ENCODE assay signal across 29 mouse cellular contexts in genomic region chr9:7971993-7972392, GRCm38 (mm10). TPM values are rescaled to one million over a fixed set of nuclear protein-coding genes. Genes with fewer than 3 reads are reported as not detected.
DNase-seq lines count a peak whose midpoint lies in the region; ATAC-seq and TF ChIP-seq lines count a peak whose summit lies in the region.
"Had no signal": no experiment of that assay in that cellular context is flagged by ENCODE, and none has a peak within 500 bp of the region (broad histone marks: within the 10 kb centered on the region; RNA-seq: fewer than 3 reads in every experiment).

No protein-coding gene starts in this region.

- in situ Hi-C loops in CH12.LX (cut with MboI; ENCODE audit: low pct_ligation_motif_present, low pct_unique_long_range_greater_than_20kb, low sequenced_read_pairs) = no loop called here

- no peak for TF ChIP-seq POLR2A in CH12.LX (IDR thresholded peaks at IDR 0.05; ENCODE audit: low read depth, low read length)

- peaks cover 42% of the 10 kb centered on the region for H3K36me3 ChIP-seq in heart, embryonic 12.5 days
- peaks cover 10% of the 10 kb centered on the region; the same call in 1 of the 2 replicates for H3K36me3 ChIP-seq in limb, embryonic 11.5 days (ENCODE audit: control insufficient read depth, insufficient read depth, low read length)
- peaks cover 81% of the 10 kb centered on the region for H3K36me3 ChIP-seq in limb, embryonic 10.5 days
- H3K36me3 ChIP-seq in CH12.LX (replicated peaks in 1 of 2; ENCODE audit: control insufficient read depth in 1 of 2, insufficient read depth in 1 of 2, low read length in 1 of 2) = no peaks in the 10 kb centered on the region
- H3K36me3 ChIP-seq in forebrain, embryonic 11.5 days (ENCODE audit: control insufficient read depth, insufficient read depth, low read length) = no peaks in the 10 kb centered on the region; the same call in 1 of the 2 replicates
- H3K36me3 ChIP-seq: forebrain, embryonic 15.5 days; G1E had no signal

- peaks cover 43% of the 10 kb centered on the region for H3K4me1 ChIP-seq in heart, embryonic 12.5 days (replicated peaks)
- no peaks in the 10 kb centered on the region for H3K4me1 ChIP-seq in limb, embryonic 11.5 days (ENCODE audit: control insufficient read depth, insufficient read depth, low read length)
- peaks cover 11% of the 10 kb centered on the region; the same call in 1 of the 2 replicates for H3K4me1 ChIP-seq in limb, embryonic 10.5 days
- H3K4me1 ChIP-seq in CH12.LX (ENCODE audit: control insufficient read depth in 1 of 2, insufficient read depth in 2 of 2) = peaks cover under 1 to 17% of the 10 kb centered on the region in 2 experiments; a peak in 2 of 4 replicates
- no peaks in the 10 kb centered on the region for H3K4me1 ChIP-seq in forebrain, embryonic 11.5 days (replicated peaks; ENCODE audit: control insufficient read depth, insufficient read depth, low read length)
- H3K4me1 ChIP-seq: forebrain, embryonic 15.5 days had no signal

- H3K79me2 ChIP-seq in CH12.LX (replicated peaks; ENCODE audit: control insufficient read depth, extremely low read depth, insufficient read depth, poor library complexity, severe bottlenecking) = no peaks in the 10 kb centered on the region

- TF ChIP-seq CTCF in CH12.LX (conservative IDR thresholded peaks at IDR 0.05 in 1 of 2, IDR thresholded peaks at IDR 0.05 in 1 of 2; ENCODE audit: low read depth in 2 of 2, low read length in 2 of 2) = no peak

- 79% methylated on average over 2 of the region's 2 CpGs for WGBS in heart, embryonic 12.5 days
- 62% methylated on average over 2 of the region's 2 CpGs for WGBS in limb, embryonic 11.5 days
- 67% methylated on average over 2 of the region's 2 CpGs for WGBS in limb, embryonic 10.5 days
- WGBS in forebrain, embryonic 11.5 days = 83% methylated on average over 2 of the region's 2 CpGs

- intact Hi-C loops in heart, postnatal 14 days (cut with DNase I) = no loop called here

- no peak for TF ChIP-seq RAD21 in CH12.LX (IDR thresholded peaks at IDR 0.05; ENCODE audit: low read depth, low read length)

- ATAC-seq in heart, embryonic 12.5 days (ENCODE audit: insufficient number of reproducible peaks, low FRiP score) = no peak
- no peak for ATAC-seq in limb, embryonic 11.5 days (ENCODE audit: insufficient number of reproducible peaks, low FRiP score, low TSS enrichment, low read depth)
- ATAC-seq in forebrain, embryonic 11.5 days (replicated peaks; ENCODE audit: low FRiP score) = no peak
- ATAC-seq: activated CD4-positive, CD25-positive, alpha-beta regulatory T cell, adult 4 months; CD4-positive, CD25-positive, alpha-beta regulatory T cell, adult 4 months; forebrain, embryonic 13.5 days; forebrain, embryonic 15.5 days; forebrain, postnatal 0 days had no signal

- no peak for DNase-seq in heart, postnatal 14 days
- no peak for DNase-seq in limb, embryonic 11.5 days (ENCODE audit: low spot score)
- no peak for DNase-seq in limb, embryonic 10.5 days (ENCODE audit: low spot score)
- peak; percentile 3 for DNase-seq in A20 (ENCODE audit: low read depth, low spot score)
- DNase-seq in CH12.LX (ENCODE audit: extremely low read depth) = peak; percentile 29
- DNase-seq in retina, embryonic 14.5 days (ENCODE audit: low spot score) = no peak
- DNase-seq in forebrain, embryonic 11.5 days (ENCODE audit: low spot score) = no peak
- DNase-seq: adrenal gland, adult 8-10 months; adrenal gland, postnatal 14 days; B cell, adult 2 months; cerebellum, adult 11 months; cerebellum, adult 18-20 months; cerebellum, adult 8-10 months; cerebellum, adult 9-11 months; cerebellum, postnatal 14 days; cerebellum, postnatal 36 days; embryo, embryonic 11 days; forebrain, postnatal 0 days had no signal

- no peak overlapping the region for H3K4me2 ChIP-seq in heart, embryonic 12.5 days
- no peak overlapping the region for H3K4me2 ChIP-seq in limb, embryonic 11.5 days (ENCODE audit: low read depth, severe bottlenecking)
- no peak overlapping the region for H3K4me2 ChIP-seq in CH12.LX (ENCODE audit: insufficient read depth, low read depth, poor library complexity, severe bottlenecking)
- no peak overlapping the region for H3K4me2 ChIP-seq in forebrain, embryonic 11.5 days (ENCODE audit: low read depth, low read length, severe bottlenecking)
- H3K4me2 ChIP-seq: embryonic facial prominence, embryonic 13.5 days; embryonic facial prominence, embryonic 15.5 days; forebrain, embryonic 13.5 days; forebrain, embryonic 15.5 days had no signal

- H3K27ac ChIP-seq in heart, embryonic 12.5 days (ENCODE audit: poor library complexity, severe bottlenecking) = peak overlapping the region; percentile 11; the same call in 1 of the 2 replicates
- H3K27ac ChIP-seq in limb, embryonic 11.5 days (replicated peaks; ENCODE audit: low read depth, low read length) = no peak overlapping the region
- no peak overlapping the region for H3K27ac ChIP-seq in limb, embryonic 10.5 days
- no peak overlapping the region for H3K27ac ChIP-seq in CH12.LX (ENCODE audit: insufficient read depth, low read depth)
- no peak overlapping the region for H3K27ac ChIP-seq in forebrain, embryonic 11.5 days (ENCODE audit: low read depth, low read length)
- H3K27ac ChIP-seq: embryonic facial prominence, embryonic 13.5 days; embryonic facial prominence, embryonic 15.5 days; forebrain, embryonic 10.5 days; forebrain, embryonic 13.5 days; forebrain, embryonic 15.5 days had no signal

- H3K9ac ChIP-seq in heart, embryonic 12.5 days = no peak overlapping the region; the same call in 1 of the 2 replicates
- H3K9ac ChIP-seq in limb, embryonic 11.5 days (ENCODE audit: low read length) = 0 out of 2 replicates have a peak overlapping the region, but pooled peaks have one; percentile 5
- no peak overlapping the region for H3K9ac ChIP-seq in CH12.LX (ENCODE audit: insufficient read depth, low read depth)
- no peak overlapping the region for H3K9ac ChIP-seq in forebrain, embryonic 11.5 days (ENCODE audit: low read length)
- H3K9ac ChIP-seq: embryonic facial prominence, embryonic 13.5 days; embryonic facial prominence, embryonic 15.5 days; forebrain, embryonic 13.5 days; forebrain, embryonic 15.5 days; forebrain, postnatal 0 days had no signal

- H3K4me3 ChIP-seq in heart, embryonic 12.5 days = no peak overlapping the region
- H3K4me3 ChIP-seq in limb, embryonic 11.5 days (ENCODE audit: low read depth, low read length) = no peak overlapping the region
- no peak overlapping the region for H3K4me3 ChIP-seq in limb, embryonic 10.5 days
- no peak overlapping the region for H3K4me3 ChIP-seq in CH12.LX (replicated peaks in 1 of 3; ENCODE audit: low read depth in 2 of 3, low read length in 2 of 3, poor library complexity in 1 of 3)
- no peak overlapping the region for H3K4me3 ChIP-seq in forebrain, embryonic 11.5 days (ENCODE audit: low read depth, low read length)
- H3K4me3 ChIP-seq: embryonic facial prominence, embryonic 13.5 days; embryonic facial prominence, embryonic 15.5 days; erythroblast, embryonic 14.5 days; forebrain, embryonic 10.5 days; forebrain, embryonic 13.5 days; forebrain, embryonic 15.5 days had no signal

- H3K9me3 ChIP-seq in heart, embryonic 12.5 days (replicated peaks) = no peaks in the 10 kb centered on the region
- no peaks in the 10 kb centered on the region for H3K9me3 ChIP-seq in limb, embryonic 11.5 days (ENCODE audit: control insufficient read depth, low read length)
- no peaks in the 10 kb centered on the region for H3K9me3 ChIP-seq in limb, embryonic 10.5 days (replicated peaks)
- H3K9me3 ChIP-seq in CH12.LX (replicated peaks; ENCODE audit: low read length) = no peaks in the 10 kb centered on the region
- no peaks in the 10 kb centered on the region for H3K9me3 ChIP-seq in forebrain, embryonic 11.5 days (ENCODE audit: control insufficient read depth, low read length)
- H3K9me3 ChIP-seq: embryonic facial prominence, embryonic 13.5 days; embryonic facial prominence, embryonic 15.5 days; forebrain, embryonic 10.5 days; forebrain, embryonic 13.5 days; forebrain, embryonic 15.5 days; G1E had no signal

- TF ChIP-seq EP300 in CH12.LX (IDR thresholded peaks at IDR 0.05; ENCODE audit: low read length) = peak; percentile 59

- H3K27me3 ChIP-seq in heart, embryonic 12.5 days (replicated peaks) = no peaks in the 10 kb centered on the region
- H3K27me3 ChIP-seq in limb, embryonic 11.5 days (ENCODE audit: control insufficient read depth, insufficient read depth, low read length) = no peaks in the 10 kb centered on the region
- no peaks in the 10 kb centered on the region for H3K27me3 ChIP-seq in limb, embryonic 10.5 days (ENCODE audit: low read depth, poor library complexity, severe bottlenecking)
- no peaks in the 10 kb centered on the region for H3K27me3 ChIP-seq in CH12.LX (replicated peaks)
- H3K27me3 ChIP-seq in forebrain, embryonic 11.5 days (ENCODE audit: control insufficient read depth, insufficient read depth, low read length) = no peaks in the 10 kb centered on the region
- H3K27me3 ChIP-seq: embryonic facial prominence, embryonic 13.5 days; embryonic facial prominence, embryonic 15.5 days; forebrain, embryonic 13.5 days; forebrain, embryonic 15.5 days; Patski had no signal

- dilution Hi-C loops in CH12.LX (cut with MboI; ENCODE audit: extremely low pct_ligation_motif_present, extremely low pct_unique_long_range_greater_than_20kb, low sequenced_read_pairs) = no loop called here

TF ChIP-seq in CH12.LX, 34 proteins besides CTCF, POLR2A, EP300 and RAD21:
- TF ChIP-seq MEF2A (IDR thresholded peaks at IDR 0.05; ENCODE audit: borderline replicate concordance, low read depth, low read length) = peak; percentile 28; the same call in 1 of the 2 replicates
- no peak for TF ChIP-seq ZNF384 (IDR thresholded peaks at IDR 0.05; ENCODE audit: low read depth, low read length)
- 0 out of 2 replicates have a peak, but pooled peaks have one; percentile 20 for TF ChIP-seq TCF12 (IDR thresholded peaks at IDR 0.05; ENCODE audit: low read depth, low read length)
- peak; percentile 54; the same call in 1 of the 2 replicates for TF ChIP-seq IRF4 (IDR thresholded peaks at IDR 0.05; ENCODE audit: low read depth, low read length)
- TF ChIP-seq GABPA (IDR thresholded peaks at IDR 0.05; ENCODE audit: insufficient replicate concordance, low read depth, low read length) = no peak

RNA-seq across cellular contexts. Expression of gene Yap1, which starts 32.4 kb away (rescaled TPM):
- 37.6 and 39.7 TPM in 2 replicates for polyA plus RNA-seq in heart, embryonic 12.5 days (2016; fragmentation: Nextera tagmentation; extraction: Ambion mirVana)
- 10 to 100 TPM; 60.9 to 63.1 TPM for total RNA-seq in heart, postnatal 14 days (2021)
- 52.7 and 53.8 TPM in 2 replicates for polyA plus RNA-seq in limb, embryonic 11.5 days (2014; fragmentation: Nextera tagmentation; extraction: Ambion mirVana)
- 49.6 and 55.6 TPM in 2 replicates for polyA plus RNA-seq in limb, embryonic 10.5 days (2016; fragmentation: Nextera tagmentation; extraction: Ambion mirVana)
- total RNA-seq in CH12.LX (2012; rRNA removed) (not detected in 2 replicates), CH12.LX (2014; rRNA removed) (not detected in 2 replicates)
- polyA plus RNA-seq in CH12.LX (2012; ENCODE audit: insufficient read length, low read depth) = 0.05 and 0.06 TPM in 2 replicates
- 34.9 and 37.6 TPM in 2 replicates for polyA plus RNA-seq in forebrain, embryonic 11.5 days (2014; fragmentation: Nextera tagmentation; extraction: Ambion mirVana)
- polyA plus RNA-seq: activated CD4-positive, CD25-positive, alpha-beta regulatory T cell, adult 4 months; CD4-positive, CD25-positive, alpha-beta regulatory T cell, adult 4 months; erythroblast, embryonic 14.5 days had no signal

Comparison
In these comparisons a context has a peak if more than half of its experiments do, and no peak if none do; other contexts are left out.
1. DNase-seq: peak in A20 (single experiment) and CH12.LX (single experiment); none in heart, postnatal 14 days (0 of 2), limb, embryonic 11.5 days (single experiment), limb, embryonic 10.5 days (single experiment), retina, embryonic 14.5 days (single experiment) and forebrain, embryonic 11.5 days (single experiment).
2. RNA of gene Yap1, which starts 32.4 kb away (polyA plus RNA-seq): 49.6 to 55.6 TPM in limb, embryonic 10.5 days, 52.7 to 53.8 TPM in limb, embryonic 11.5 days, 34.9 to 37.6 TPM in forebrain, embryonic 11.5 days and 37.6 to 39.7 TPM in heart, embryonic 12.5 days; 0.05 to 0.06 TPM in CH12.LX; every median in the first group is over 10 times any median in the second.